Mouse (Mus musculus): ENCODE data around the gene Acp6. TPM values are rescaled to one million over a fixed set of nuclear protein-coding genes. Genes with fewer than 3 reads are reported as not detected.

Gene Acp6
- total and polyA plus RNA-seq, 3 experiments: 10.8 to 12.5 (median 12.1) TPM

- H3K36me3 ChIP-seq (replicated peaks in 1 of 2; ENCODE audit: control insufficient read depth in 1 of 2, insufficient read depth in 1 of 2, low read length in 1 of 2): peaks cover 44 to 88% of the 10 kb centered on the region in 2 experiments
- H3K4me2 ChIP-seq (ENCODE audit: insufficient read depth, low read depth, poor library complexity, severe bottlenecking): no peak overlapping the region
- peaks cover 0 to 10% of the 10 kb centered on the region in 2 experiments; a peak in 2 of 4 replicates for H3K4me1 ChIP-seq (ENCODE audit: control insufficient read depth in 1 of 2, insufficient read depth in 2 of 2)
- TF ChIP-seq MAX (IDR thresholded peaks at IDR 0.05; ENCODE audit: low read length) (no peak), CHD2 (IDR thresholded peaks at IDR 0.05; ENCODE audit: low read length) (no peak), NELFE (IDR thresholded peaks at IDR 0.05; ENCODE audit: low read depth, low read length) (no peak), E2F4 (IDR thresholded peaks at IDR 0.05; ENCODE audit: insufficient replicate concordance, low read depth, low read length) (no peak), TBP (conservative IDR thresholded peaks at IDR 0.05; ENCODE audit: low read depth, low read length) (no peak)
- in situ Hi-C loops (cut with MboI; ENCODE audit: low pct_ligation_motif_present, low pct_unique_long_range_greater_than_20kb, low sequenced_read_pairs): no loop called here
- H3K27me3 ChIP-seq (replicated peaks): no peaks in the 10 kb centered on the region
- no peak overlapping the region for H3K4me3 ChIP-seq (replicated peaks in 1 of 3; ENCODE audit: low read depth in 2 of 3, low read length in 2 of 3, poor library complexity in 1 of 3)
- no peak for DNase-seq (ENCODE audit: extremely low read depth)
- H3K27ac ChIP-seq (ENCODE audit: insufficient read depth, low read depth): no peak overlapping the region
- no peaks in the 10 kb centered on the region for H3K9me3 ChIP-seq (replicated peaks; ENCODE audit: low read length)
- dilution Hi-C loops (cut with MboI; ENCODE audit: extremely low pct_ligation_motif_present, extremely low pct_unique_long_range_greater_than_20kb, low sequenced_read_pairs): no loop called here
- no peaks in the 10 kb centered on the region for H3K79me2 ChIP-seq (replicated peaks; ENCODE audit: control insufficient read depth, extremely low read depth, insufficient read depth, poor library complexity, severe bottlenecking)
- H3K9ac ChIP-seq (ENCODE audit: insufficient read depth, low read depth): no peak overlapping the region
Observed at GRCm38 (mm10) chr3:97215526-97215925, 56.9 kb downstream of the Acp6 start.

DNA sequence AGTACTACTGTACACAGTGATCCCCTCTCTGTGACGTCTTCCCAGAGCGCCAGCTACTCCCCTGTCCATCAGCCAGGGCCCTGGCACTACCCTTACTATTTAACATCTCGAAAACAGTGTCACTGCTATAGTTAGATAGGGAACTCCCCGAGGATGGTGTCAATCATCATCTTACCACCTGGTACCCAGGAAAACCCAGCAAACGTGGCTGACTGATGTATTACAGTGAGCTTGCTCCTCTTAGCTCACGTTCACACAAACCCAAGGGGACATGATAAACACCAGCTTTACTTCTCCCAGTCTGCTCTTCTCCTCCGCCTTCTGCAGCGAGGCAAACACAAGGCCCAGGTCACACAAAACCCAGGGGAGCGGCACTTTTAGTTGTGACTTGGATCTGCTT lies 64.7 kb downstream of the Acp6 start:
- in situ Hi-C loops (cut with MboI; ENCODE audit: low pct_ligation_motif_present, low pct_unique_long_range_greater_than_20kb, low sequenced_read_pairs) (no loop called here), dilution Hi-C loops (cut with MboI; ENCODE audit: extremely low pct_ligation_motif_present, extremely low pct_unique_long_range_greater_than_20kb, low sequenced_read_pairs) (no loop called here)
- Histone ChIP-seq H3K9ac (ENCODE audit: insufficient read depth, low read depth) (no peak overlapping the region), H3K36me3 (replicated peaks in 1 of 2; ENCODE audit: control insufficient read depth in 1 of 2, insufficient read depth in 1 of 2, low read length in 1 of 2) (peaks cover 7 to 43% of the 10 kb centered on the region in 2 experiments), H3K4me3 (replicated peaks in 1 of 3; ENCODE audit: low read depth in 2 of 3, low read length in 2 of 3, poor library complexity in 1 of 3) (no peak overlapping the region), H3K79me2 (replicated peaks; ENCODE audit: control insufficient read depth, extremely low read depth, insufficient read depth, poor library complexity, severe bottlenecking) (no peaks in the 10 kb centered on the region; the same call in 1 of the 2 replicates), H3K27ac (ENCODE audit: insufficient read depth, low read depth) (no peak overlapping the region), H3K4me1 (ENCODE audit: control insufficient read depth in 1 of 2, insufficient read depth in 2 of 2) (peaks cover 13 to 47% of the 10 kb centered on the region in 2 experiments), H3K4me2 (ENCODE audit: insufficient read depth, low read depth, poor library complexity, severe bottlenecking) (0 out of 2 replicates have a peak overlapping the region, but pooled peaks have one; percentile 4), H3K9me3 (replicated peaks; ENCODE audit: low read length) (no peaks in the 10 kb centered on the region), H3K27me3 (replicated peaks) (no peaks in the 10 kb centered on the region)
- DNase-seq (ENCODE audit: extremely low read depth): peak; percentile 66
- no peak for TF ChIP-seq USF2 (conservative IDR thresholded peaks at IDR 0.05; ENCODE audit: low read depth, low read length)
- TF ChIP-seq TCF12 (IDR thresholded peaks at IDR 0.05; ENCODE audit: low read depth, low read length): 0 out of 2 replicates have a peak, but pooled peaks have one; percentile 15
- TF ChIP-seq SMC3 (IDR thresholded peaks at IDR 0.05; ENCODE audit: low read depth, low read length): no peak
- TF ChIP-seq MAX (IDR thresholded peaks at IDR 0.05; ENCODE audit: low read length): 0 out of 2 replicates have a peak, but pooled peaks have one; percentile 13
- TF ChIP-seq BHLHE40 (IDR thresholded peaks at IDR 0.05; ENCODE audit: low read depth, low read length): peak; percentile 78
- TF ChIP-seq ETS1 (conservative IDR thresholded peaks at IDR 0.05; ENCODE audit: low read depth, low read length): peak; percentile 72
- TF ChIP-seq POLR2AphosphoS2 (IDR thresholded peaks at IDR 0.05; ENCODE audit: low read depth, low read length): no peak

DNA sequence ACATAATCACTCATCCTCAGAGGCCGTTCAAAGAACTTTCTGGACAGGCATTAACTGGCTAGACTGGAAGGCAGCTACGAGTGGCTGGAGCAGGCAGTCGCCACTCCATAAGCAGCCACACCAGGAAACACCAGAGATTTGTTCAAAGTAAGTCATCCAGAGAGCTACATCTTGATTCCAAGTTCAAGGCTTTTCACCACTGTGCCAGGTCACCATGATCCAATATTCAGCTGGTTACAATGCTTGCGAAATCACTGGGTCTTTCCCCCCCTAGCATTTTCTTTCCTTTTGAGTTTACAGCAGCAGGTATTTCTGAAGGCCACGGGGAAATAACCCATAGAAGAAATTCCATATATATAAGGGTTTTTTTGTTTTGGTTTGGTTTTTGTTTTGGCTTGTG lies 66.7 kb downstream of the Acp6 start:
- H3K4me3 ChIP-seq (replicated peaks in 1 of 3; ENCODE audit: low read depth in 2 of 3, low read length in 2 of 3, poor library complexity in 1 of 3): no peak overlapping the region
- in situ Hi-C loops (cut with MboI; ENCODE audit: low pct_ligation_motif_present, low pct_unique_long_range_greater_than_20kb, low sequenced_read_pairs): no loop called here
- no peak overlapping the region for H3K4me2 ChIP-seq (ENCODE audit: insufficient read depth, low read depth, poor library complexity, severe bottlenecking)
- peaks cover 4 to 26% of the 10 kb centered on the region in 2 experiments for H3K36me3 ChIP-seq (replicated peaks in 1 of 2; ENCODE audit: control insufficient read depth in 1 of 2, insufficient read depth in 1 of 2, low read length in 1 of 2)
- no peaks in the 10 kb centered on the region for H3K9me3 ChIP-seq (replicated peaks; ENCODE audit: low read length)
- no peaks in the 10 kb centered on the region for H3K27me3 ChIP-seq (replicated peaks)
- no peak for DNase-seq (ENCODE audit: extremely low read depth)
- no peaks in the 10 kb centered on the region; the same call in 1 of the 2 replicates for H3K79me2 ChIP-seq (replicated peaks; ENCODE audit: control insufficient read depth, extremely low read depth, insufficient read depth, poor library complexity, severe bottlenecking)
- TF ChIP-seq IRF4 (IDR thresholded peaks at IDR 0.05; ENCODE audit: low read depth, low read length) (0 out of 2 replicates have a peak, but pooled peaks have one; percentile 19), NELFE (IDR thresholded peaks at IDR 0.05; ENCODE audit: low read depth, low read length) (no peak)
- H3K4me1 ChIP-seq (ENCODE audit: control insufficient read depth in 1 of 2, insufficient read depth in 2 of 2): peaks cover 13 to 52% of the 10 kb centered on the region in 2 experiments
- no peak overlapping the region for H3K9ac ChIP-seq (ENCODE audit: insufficient read depth, low read depth)
- H3K27ac ChIP-seq (ENCODE audit: insufficient read depth, low read depth): no peak overlapping the region
- dilution Hi-C loops (cut with MboI; ENCODE audit: extremely low pct_ligation_motif_present, extremely low pct_unique_long_range_greater_than_20kb, low sequenced_read_pairs): no loop called here
